Mouse (Mus musculus): ENCODE results near the gene Col6a4. TPM values are rescaled to one million over a fixed set of nuclear protein-coding genes. Genes with fewer than 3 reads are reported as not detected.
A peak's percentile ranks its signal among the peaks of the same experiment; 100 is the strongest.

Gene Col6a4
- total and polyA plus RNA-seq, 3 experiments = 0.08 to 0.74 (median 0.47) TPM

- dilution Hi-C loops (cut with MboI; ENCODE audit: extremely low pct_ligation_motif_present, extremely low pct_unique_long_range_greater_than_20kb, low sequenced_read_pairs) = no loop called here
- Histone ChIP-seq H3K4me3 (replicated peaks in 1 of 3; ENCODE audit: low read depth in 2 of 3, low read length in 2 of 3, poor library complexity in 1 of 3) (no peak overlapping the region), H3K36me3 (replicated peaks in 1 of 2; ENCODE audit: control insufficient read depth in 1 of 2, insufficient read depth in 1 of 2, low read length in 1 of 2) (no peaks in the 10 kb centered on the region), H3K79me2 (replicated peaks; ENCODE audit: control insufficient read depth, extremely low read depth, insufficient read depth, poor library complexity, severe bottlenecking) (no peaks in the 10 kb centered on the region), H3K4me1 (ENCODE audit: control insufficient read depth in 1 of 2, insufficient read depth in 2 of 2) (no peaks in the 10 kb centered on the region), H3K27ac (ENCODE audit: insufficient read depth, low read depth) (no peak overlapping the region), H3K9ac (ENCODE audit: insufficient read depth, low read depth) (no peak overlapping the region), H3K27me3 (replicated peaks) (peaks cover 11% of the 10 kb centered on the region), H3K9me3 (replicated peaks; ENCODE audit: low read length) (peaks cover 5% of the 10 kb centered on the region), H3K4me2 (ENCODE audit: insufficient read depth, low read depth, poor library complexity, severe bottlenecking) (peak overlapping the region; percentile 46; the same call in 1 of the 2 replicates)
- in situ Hi-C loops (cut with MboI; ENCODE audit: low pct_ligation_motif_present, low pct_unique_long_range_greater_than_20kb, low sequenced_read_pairs) = no loop called here
- DNase-seq (ENCODE audit: extremely low read depth) = no peak
- no peak for TF ChIP-seq CHD2 (IDR thresholded peaks at IDR 0.05; ENCODE audit: low read length)
- no peak for TF ChIP-seq TCF12 (IDR thresholded peaks at IDR 0.05; ENCODE audit: low read depth, low read length)
- no peak for TF ChIP-seq MXI1 (IDR thresholded peaks at IDR 0.05; ENCODE audit: low read depth, low read length)
- TF ChIP-seq POLR2A (IDR thresholded peaks at IDR 0.05; ENCODE audit: low read depth, low read length) = no peak
- TF ChIP-seq BHLHE40 (IDR thresholded peaks at IDR 0.05; ENCODE audit: low read depth, low read length) = no peak
- no peak for TF ChIP-seq EP300 (IDR thresholded peaks at IDR 0.05; ENCODE audit: low read length)
- TF ChIP-seq HCFC1 (IDR thresholded peaks at IDR 0.05; ENCODE audit: low read depth, low read length) = no peak
- TF ChIP-seq POLR2AphosphoS2 (IDR thresholded peaks at IDR 0.05; ENCODE audit: low read depth, low read length) = no peak
- no peak for TF ChIP-seq ZMIZ1 (IDR thresholded peaks at IDR 0.05; ENCODE audit: low read depth, low read length)
- no peak for TF ChIP-seq ELF1 (IDR thresholded peaks at IDR 0.05; ENCODE audit: low read depth, low read length)
- TF ChIP-seq ZNF384 (IDR thresholded peaks at IDR 0.05; ENCODE audit: low read depth, low read length) = no peak
- TF ChIP-seq SIN3A (IDR thresholded peaks at IDR 0.05; ENCODE audit: low read length) = no peak
- TF ChIP-seq IRF4 (IDR thresholded peaks at IDR 0.05; ENCODE audit: low read depth, low read length) = no peak
- no peak for TF ChIP-seq CTCF (conservative IDR thresholded peaks at IDR 0.05 in 1 of 2, IDR thresholded peaks at IDR 0.05 in 1 of 2; ENCODE audit: low read depth in 2 of 2, low read length in 2 of 2)
- no peak for TF ChIP-seq RAD21 (IDR thresholded peaks at IDR 0.05; ENCODE audit: low read depth, low read length)
- no peak for TF ChIP-seq ETS1 (conservative IDR thresholded peaks at IDR 0.05; ENCODE audit: low read depth, low read length)
- TF ChIP-seq GABPA (IDR thresholded peaks at IDR 0.05; ENCODE audit: insufficient replicate concordance, low read depth, low read length) = no peak
Measured at GRCm38 (mm10) chr9:106039915-106040659, 56.5 kb downstream of the Col6a4 start.

DNA sequence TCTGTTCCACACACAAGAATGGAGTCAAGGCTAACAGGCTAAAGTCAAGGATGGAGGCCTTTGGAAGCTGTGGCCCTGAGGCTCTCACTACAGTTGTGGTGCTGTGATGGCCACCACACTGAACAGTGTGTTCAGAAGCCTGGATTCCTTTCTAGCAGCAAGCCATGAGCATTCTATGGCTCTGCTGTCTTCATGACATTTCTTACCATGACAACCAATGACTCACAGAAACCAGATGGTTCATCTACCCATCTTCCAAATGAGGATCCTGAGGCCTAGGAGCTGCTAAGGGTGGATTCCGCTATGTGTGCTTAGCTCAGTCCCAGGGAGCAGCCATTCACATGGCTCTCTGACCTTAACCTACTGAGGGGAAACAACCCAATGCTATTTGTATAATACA is 57.3 kb downstream of the Col6a4 start:
- H3K9ac ChIP-seq (ENCODE audit: insufficient read depth, low read depth) = no peak overlapping the region
- H3K9me3 ChIP-seq (replicated peaks; ENCODE audit: low read length) = peaks cover 5% of the 10 kb centered on the region
- H3K36me3 ChIP-seq (replicated peaks in 1 of 2; ENCODE audit: control insufficient read depth in 1 of 2, insufficient read depth in 1 of 2, low read length in 1 of 2) = no peaks in the 10 kb centered on the region
- no peaks in the 10 kb centered on the region for H3K79me2 ChIP-seq (replicated peaks; ENCODE audit: control insufficient read depth, extremely low read depth, insufficient read depth, poor library complexity, severe bottlenecking)
- H3K27me3 ChIP-seq (replicated peaks) = peaks cover 16% of the 10 kb centered on the region
- no peaks in the 10 kb centered on the region for H3K4me1 ChIP-seq (ENCODE audit: control insufficient read depth in 1 of 2, insufficient read depth in 2 of 2)
- no peak for TF ChIP-seq IRF4 (IDR thresholded peaks at IDR 0.05; ENCODE audit: low read depth, low read length)
- TF ChIP-seq BHLHE40 (IDR thresholded peaks at IDR 0.05; ENCODE audit: low read depth, low read length) = no peak
- no peak for TF ChIP-seq ELF1 (IDR thresholded peaks at IDR 0.05; ENCODE audit: low read depth, low read length)
- dilution Hi-C loops (cut with MboI; ENCODE audit: extremely low pct_ligation_motif_present, extremely low pct_unique_long_range_greater_than_20kb, low sequenced_read_pairs) (no loop called here), in situ Hi-C loops (cut with MboI; ENCODE audit: low pct_ligation_motif_present, low pct_unique_long_range_greater_than_20kb, low sequenced_read_pairs) (no loop called here)
- no peak for DNase-seq (ENCODE audit: extremely low read depth)
- no peak overlapping the region for H3K4me2 ChIP-seq (ENCODE audit: insufficient read depth, low read depth, poor library complexity, severe bottlenecking)
- H3K27ac ChIP-seq (ENCODE audit: insufficient read depth, low read depth) = no peak overlapping the region
- no peak overlapping the region for H3K4me3 ChIP-seq (replicated peaks in 1 of 3; ENCODE audit: low read depth in 2 of 3, low read length in 2 of 3, poor library complexity in 1 of 3)
